Mouse (Mus musculus) left cerebral cortex, postnatal 4 days (tissue): Measurements from ENCODE around the gene Dnajc10. TPM values are rescaled to one million over a fixed set of nuclear protein-coding genes. Genes with fewer than 3 reads are reported as not detected.

Experiments used
- DNase-seq: peaks from one replicate; pipeline ENCODE4 v3.0.0-alpha.2; 2022
- intact Hi-C: fragments of 180-260 bp; cut with DNase I; formaldehyde crosslinking; loops from one replicate; pipeline ENCODE4 v1.15.1; 2025
- total RNA-seq, 2 experiments: library from RNA; stranded (reverse); gene quantifications; 2 replicates each; pipeline ENCODE4 v1.2.3; 2021

Dnajc10 gene
- total RNA-seq, 2 experiments from 2014 or later: 65.3 to 65.4 TPM

DNA sequence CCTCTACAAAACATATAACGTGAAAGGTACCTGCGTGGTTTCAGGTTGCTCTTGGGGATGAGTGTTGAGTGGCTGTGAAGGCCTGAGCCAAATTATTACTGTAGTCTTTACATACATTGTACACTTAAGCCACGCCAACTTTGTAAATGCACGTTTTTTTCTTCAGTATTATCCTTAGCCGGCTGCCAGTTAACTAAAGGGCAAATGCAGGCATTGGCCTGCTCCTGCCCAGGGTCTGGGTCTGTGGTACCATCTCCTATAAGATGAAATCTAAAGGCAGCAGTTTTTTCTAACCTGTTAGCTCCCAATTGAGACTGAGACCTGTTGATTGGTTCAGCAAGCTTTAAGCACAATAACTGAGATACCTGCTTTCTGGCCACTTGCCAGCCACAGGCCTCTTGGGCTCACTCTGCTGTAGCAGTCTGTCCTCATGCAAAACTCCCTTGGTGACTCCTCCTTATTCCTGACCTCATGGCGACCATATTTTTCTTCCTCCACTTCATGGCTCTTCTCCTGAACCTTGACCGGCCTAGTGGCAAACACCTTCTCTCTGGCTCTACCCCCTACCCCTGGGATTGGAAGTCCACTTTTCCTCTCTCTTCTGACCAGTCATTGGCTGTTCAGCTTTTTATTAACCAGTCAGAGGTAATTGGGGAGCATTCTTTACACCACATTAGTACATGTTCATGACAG is 13.8 kb downstream of the Dnajc10 start:
- intact Hi-C loops: no loop called here
- no peak for DNase-seq

DNA sequence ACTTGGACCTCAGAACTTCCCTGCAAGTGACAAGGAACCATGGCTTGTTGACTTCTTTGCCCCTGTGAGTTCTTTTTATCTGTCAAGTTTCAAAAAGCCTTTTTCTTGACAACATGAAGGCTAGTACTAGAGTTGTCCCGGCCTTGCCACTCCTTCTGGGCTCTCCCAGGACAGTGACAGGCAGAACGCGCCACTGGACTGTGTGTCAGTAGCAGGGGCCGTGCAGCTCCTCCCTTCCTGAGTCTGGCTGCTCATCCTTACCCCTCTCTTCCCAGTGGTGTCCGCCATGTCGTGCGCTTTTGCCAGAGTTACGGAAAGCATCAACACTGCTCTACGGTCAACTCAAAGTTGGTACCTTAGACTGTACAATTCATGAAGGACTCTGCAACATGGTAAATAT is 25.3 kb downstream of the Dnajc10 start:
- DNase-seq: no peak
- intact Hi-C loops: loop anchor here (5.0 kb wide), 1 partner anchor 172 kb away; no protein-coding TSS in a partner anchor

DNA sequence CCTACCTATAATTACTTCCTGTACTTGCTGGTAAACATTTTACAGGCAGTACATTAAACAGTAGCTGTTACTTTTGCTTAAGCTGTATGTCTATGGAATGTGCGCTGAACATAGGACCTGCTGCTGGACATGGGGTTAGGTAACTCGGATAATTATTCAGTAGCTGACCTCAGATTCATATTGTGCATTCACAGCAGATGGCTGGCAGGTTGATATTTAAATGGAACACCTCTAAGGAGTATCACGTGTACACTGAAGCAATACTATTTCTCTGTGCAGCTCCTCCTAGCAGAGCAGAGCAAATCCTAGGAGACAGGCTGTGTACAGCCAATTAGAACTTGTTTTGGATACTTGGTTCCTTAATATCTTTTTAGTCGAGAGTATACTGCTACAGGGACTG is 39.3 kb downstream of the Dnajc10 start:
- intact Hi-C loops: loop anchor here (5.0 kb wide), 1 partner anchor 148 kb away; no protein-coding TSS in a partner anchor
- no peak for DNase-seq

DNA sequence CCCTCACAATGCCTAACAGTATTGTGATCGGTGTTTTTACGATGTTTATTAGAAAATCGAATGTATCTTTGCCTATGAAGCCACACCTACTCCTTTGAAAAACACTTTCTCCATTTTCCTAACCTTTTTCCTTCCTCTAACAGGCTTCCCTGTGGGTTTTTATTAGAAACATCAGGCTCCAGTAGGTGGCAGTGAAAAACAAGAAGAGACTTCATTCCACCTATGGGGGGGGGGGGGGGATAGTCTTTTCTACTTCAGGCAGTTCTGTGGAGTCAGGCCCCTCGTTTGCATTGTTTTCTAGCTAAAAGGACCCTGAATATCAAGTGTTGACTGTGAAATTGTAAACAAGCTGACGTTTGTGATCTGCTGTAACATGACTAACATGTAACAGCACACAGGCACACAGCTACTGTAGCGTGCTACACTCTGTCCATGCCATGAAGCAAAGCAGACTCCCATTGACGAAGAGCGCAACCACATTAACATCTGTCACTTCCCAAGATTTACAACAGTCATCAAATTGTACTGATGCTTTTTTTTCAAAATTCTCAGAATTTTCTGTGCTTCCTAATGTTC is 41.5 kb downstream of the Dnajc10 start:
- no peak for DNase-seq
- intact Hi-C loops: loop anchor here (5.0 kb wide), 1 partner anchor 166 kb away; no protein-coding TSS in a partner anchor

DNA sequence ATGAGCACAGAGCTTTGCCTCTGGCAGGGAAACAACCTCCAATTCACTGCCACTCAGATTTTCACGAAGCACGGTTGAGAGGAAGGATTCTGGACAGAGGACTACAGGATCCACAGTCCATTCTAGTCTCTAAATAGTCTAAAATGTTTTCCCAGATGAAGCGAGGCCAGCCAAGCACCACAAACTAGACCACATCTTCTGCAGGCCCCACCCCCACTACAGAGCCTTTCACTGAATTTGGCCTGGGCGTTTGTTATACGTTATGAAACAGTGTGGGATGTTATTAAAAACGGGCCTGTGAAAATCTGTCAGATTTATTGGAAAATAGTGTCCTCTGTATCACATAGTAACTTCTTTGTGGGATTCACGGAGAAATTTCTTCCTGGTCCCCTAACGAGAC is 56.2 kb downstream of the Dnajc10 start:
- DNase-seq: no peak
- intact Hi-C loops: no loop called here

DNA sequence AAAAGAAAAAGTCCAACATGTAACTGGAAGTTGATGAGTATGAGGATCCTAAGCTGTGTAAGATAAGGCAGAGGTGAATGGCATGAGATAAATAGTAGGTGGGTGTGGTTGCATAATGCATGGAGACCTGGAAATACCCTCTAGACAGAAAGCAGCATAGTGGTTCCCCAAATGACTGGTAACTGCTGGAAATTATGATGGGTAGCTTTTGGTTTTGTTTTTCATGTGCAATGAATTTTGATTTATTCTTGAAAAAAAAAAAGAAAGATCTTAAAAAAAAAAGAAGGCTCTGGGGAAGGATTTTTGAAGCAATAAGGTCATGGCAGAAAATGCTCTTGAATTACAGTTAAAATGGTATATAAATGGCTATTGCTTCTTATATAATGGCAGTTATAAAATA is 59.6 kb downstream of the Dnajc10 start:
- intact Hi-C loops: no loop called here
- no peak for DNase-seq

DNA sequence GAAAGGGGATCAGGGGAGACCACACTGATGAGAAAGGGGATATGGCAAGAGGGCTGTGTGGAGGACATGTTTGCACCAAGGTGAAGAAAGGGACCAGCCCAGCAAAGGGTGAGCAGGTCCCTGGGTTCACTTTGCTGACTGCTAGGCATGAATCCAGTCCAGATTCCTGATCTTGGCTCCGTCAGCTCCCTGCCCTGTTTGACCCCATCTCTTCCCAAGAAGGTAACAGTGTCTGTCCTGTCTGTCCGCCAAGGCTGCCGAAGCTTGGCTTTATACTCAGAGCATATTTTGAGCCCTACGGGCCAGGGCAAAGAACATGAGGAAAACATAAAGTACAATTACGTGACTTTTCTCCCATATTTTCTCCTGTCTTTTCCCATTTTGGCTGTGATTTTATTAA is 64.6 kb downstream of the Dnajc10 start:
- intact Hi-C loops: no loop called here
- DNase-seq: no peak

DNA sequence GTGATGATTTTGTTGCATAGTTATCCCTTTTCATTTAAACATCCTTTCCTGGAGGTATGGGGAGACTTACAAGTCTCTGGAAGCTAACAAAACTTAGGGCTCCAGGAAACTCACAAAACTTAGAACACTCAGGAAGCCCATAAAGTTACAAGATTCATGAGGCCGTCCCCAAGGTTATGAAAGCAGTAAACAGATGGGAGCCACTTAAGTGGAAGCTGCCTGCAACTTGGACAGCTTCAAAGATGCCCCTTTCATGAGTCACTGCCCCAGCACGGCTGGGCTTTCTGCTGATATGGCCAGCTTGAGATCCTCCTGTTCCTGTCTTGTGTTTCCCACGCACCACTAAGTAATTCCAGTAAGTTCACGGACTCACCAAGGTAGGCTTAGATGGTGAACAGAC is 69.2 kb downstream of the Dnajc10 start:
- intact Hi-C loops: no loop called here

DNA sequence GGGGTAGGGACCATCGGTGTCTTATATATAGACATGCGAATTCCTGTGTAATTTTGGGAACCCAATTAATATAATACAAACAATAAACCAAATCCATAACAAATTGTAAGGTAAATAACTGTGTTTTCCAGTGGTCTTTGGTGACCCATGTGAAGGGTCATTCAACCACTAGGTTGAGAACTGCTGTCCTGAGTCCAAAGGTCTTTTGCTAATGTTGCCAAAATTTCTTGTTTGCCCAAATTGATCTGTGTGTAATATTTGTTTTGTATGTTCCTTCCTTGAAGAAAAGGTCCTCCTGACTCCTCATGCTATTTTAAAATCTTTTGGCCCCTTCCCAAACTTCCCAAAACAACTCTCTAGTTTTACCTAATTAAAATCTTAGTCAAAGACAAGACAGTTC is 71.0 kb downstream of the Dnajc10 start:
- no peak for DNase-seq
- intact Hi-C loops: no loop called here

More for the DNA sequence above, 69.2 kb downstream of the Dnajc10 start:
- DNase-seq: no peak

DNA sequence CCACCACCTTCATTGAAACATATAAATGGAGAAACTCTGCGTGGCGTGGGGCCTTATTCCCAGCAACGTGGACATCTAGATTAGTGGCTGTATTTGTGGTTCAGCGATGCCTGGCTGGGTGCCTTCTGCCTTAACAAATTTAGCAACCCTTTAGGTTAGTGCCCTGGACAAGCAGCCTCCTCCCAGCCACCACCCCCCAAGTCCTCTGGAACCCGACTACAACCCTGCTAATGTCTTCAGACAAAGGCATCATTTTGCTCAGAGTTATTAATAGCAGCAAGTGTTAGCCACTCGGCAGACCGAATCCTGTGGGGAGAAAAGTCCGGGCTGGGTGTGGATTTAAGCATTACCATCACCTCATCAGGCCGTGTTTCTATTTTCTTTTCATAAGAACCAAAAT is 72.4 kb downstream of the Dnajc10 start:
- no peak for DNase-seq
- intact Hi-C loops: no loop called here

DNA sequence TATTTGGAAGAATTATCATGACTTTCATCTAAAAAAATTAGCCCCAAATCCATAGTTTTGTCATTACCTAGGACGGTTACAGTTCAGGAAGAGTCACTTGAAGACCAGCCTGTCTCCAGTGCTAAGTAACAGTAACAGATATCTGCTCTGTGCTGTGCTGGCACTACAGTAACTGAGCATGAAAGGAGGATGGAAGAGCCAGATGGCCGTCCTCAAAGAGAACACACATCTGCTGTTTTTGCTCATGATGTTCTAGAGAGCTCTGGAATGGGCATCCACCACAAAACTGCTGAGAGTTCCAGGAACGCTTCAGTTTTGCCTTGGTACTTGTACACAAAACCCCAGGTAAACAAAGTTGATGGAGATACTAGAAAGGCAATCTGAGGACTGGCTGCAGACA is 73.1 kb downstream of the Dnajc10 start:
- intact Hi-C loops: no loop called here
- DNase-seq: no peak

DNA sequence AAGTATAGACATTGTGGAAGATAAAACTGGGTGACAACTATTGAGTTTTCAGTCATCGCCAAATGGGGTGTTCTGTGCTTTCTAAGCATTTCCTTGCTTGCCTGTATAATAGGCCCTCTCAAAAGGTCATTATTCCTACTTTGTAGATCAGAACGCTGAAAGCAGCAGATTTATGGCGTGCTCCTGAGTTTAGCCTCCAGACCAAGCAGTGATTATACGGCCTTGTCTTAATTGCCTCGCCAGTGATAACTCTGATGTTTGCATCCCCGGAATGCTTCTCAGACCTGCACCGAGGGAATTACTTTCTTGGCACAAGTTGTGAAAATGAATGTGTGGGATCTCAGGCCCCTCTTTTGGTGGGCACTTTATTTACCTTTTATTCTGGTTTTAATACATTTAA is 80.8 kb downstream of the Dnajc10 start:
- DNase-seq: no peak
- intact Hi-C loops: no loop called here

DNA sequence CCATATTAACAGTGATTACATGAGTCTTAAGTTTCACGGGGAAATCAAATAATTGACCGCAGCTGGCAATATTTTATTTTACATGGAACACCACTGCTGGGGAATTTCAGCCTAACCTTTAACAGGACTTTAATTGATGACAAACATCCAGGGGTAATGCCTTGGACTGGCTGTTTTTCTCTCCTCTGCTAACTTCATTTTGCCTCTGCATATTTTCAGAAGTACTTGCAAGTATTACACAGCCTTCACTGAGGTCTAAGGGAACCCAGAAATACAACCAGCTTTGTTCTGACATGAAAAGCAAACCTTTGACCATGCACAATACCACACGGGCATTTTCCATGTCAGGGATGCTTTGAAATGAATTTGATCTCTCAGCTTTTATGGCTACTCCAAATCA is 81.6 kb downstream of the Dnajc10 start:
- no peak for DNase-seq
- intact Hi-C loops: no loop called here

DNA sequence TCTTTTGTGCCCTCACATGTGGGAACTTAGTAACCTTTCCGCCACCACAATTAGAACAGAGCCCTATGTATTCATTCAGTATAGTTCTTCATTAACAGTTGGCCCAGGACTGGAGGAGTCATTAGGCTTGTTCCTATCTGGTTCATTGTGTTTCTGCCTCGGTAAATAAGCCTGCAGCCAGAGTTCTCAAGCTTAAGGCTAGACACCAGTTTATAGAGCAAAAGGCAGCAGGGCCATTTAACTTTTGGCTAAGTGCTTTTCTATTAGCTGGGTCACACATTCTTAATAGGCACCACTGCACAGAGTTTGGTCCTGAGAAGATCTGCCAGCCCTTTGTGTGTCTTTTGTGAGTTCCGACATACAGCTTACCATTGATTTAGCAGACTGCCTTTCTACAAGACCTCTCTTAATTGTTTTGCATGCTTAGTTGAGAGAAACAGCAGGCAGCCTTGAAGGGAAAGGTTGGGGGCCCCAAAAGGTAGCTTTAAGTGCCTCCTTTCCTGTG is 83.4 kb downstream of the Dnajc10 start:
- intact Hi-C loops: no loop called here
- no peak for DNase-seq

Other genes with a start within 250 kb of the Dnajc10 start
- 10 to 100 TPM; 46.3 to 57.2 TPM for gene Pde1a, start 186.0 kb upstream of the Dnajc10 start, total RNA-seq
- not detected for gene Prdx6b, start 23.0 kb upstream of the Dnajc10 start, total RNA-seq
- 1 to 10 TPM; 7.2 to 7.7 TPM for gene Frzb, start 132.2 kb downstream of the Dnajc10 start, total RNA-seq